Mouse (Mus musculus) forebrain, embryonic 15.5 days (tissue): ENCODE data around the gene Fam114a2. TPM values are rescaled to one million over a fixed set of nuclear protein-coding genes. Genes with fewer than 3 reads are reported as not detected.

Source experiments
- ATAC-seq: fragments of 200-750 bp; cut with Nextera tagmentation; replicated peaks from 2 replicates; pipeline ENCODE4 v1.8.0; 2017; ENCODE audit warnings: mild to moderate bottlenecking, moderate TSS enrichment, moderate library complexity
- H3K27ac ChIP-seq: fragments of 300-500 bp; sonication (generic); replicated peaks from 2 replicates; pipeline ENCODE4 v1.5.1; 2015; ENCODE audit warnings: mild to moderate bottlenecking, inconsistent platforms
- H3K27me3 ChIP-seq: fragments of 300-500 bp; sonication (generic); 2 replicates; pipeline ENCODE4 v1.6.1; 2015; ENCODE audit warnings: inconsistent platforms
- H3K36me3 ChIP-seq: fragments of 300-500 bp; sonication (generic); 2 replicates; pipeline ENCODE4 v1.6.1; 2015; ENCODE audit warnings: mild to moderate bottlenecking, inconsistent platforms
- H3K4me1 ChIP-seq: fragments of 300-500 bp; sonication (generic); 2 replicates; pipeline ENCODE4 v1.6.1; 2015; ENCODE audit warnings: inconsistent platforms
- H3K4me2 ChIP-seq: fragments of 300-500 bp; sonication (generic); replicated peaks from 2 replicates; pipeline ENCODE4 v1.6.1; 2015; ENCODE audit warnings: mild to moderate bottlenecking, inconsistent platforms
- H3K4me3 ChIP-seq: fragments of 300-500 bp; sonication (generic); 2 replicates; pipeline ENCODE4 v1.5.1; 2015; ENCODE audit warnings: mild to moderate bottlenecking, inconsistent platforms
- H3K9ac ChIP-seq: fragments of 300-500 bp; sonication (generic); replicated peaks from 2 replicates; pipeline ENCODE4 v1.6.1; 2015; ENCODE audit warnings: mild to moderate bottlenecking, inconsistent platforms
- H3K9me3 ChIP-seq: fragments of 300-500 bp; sonication (generic); 2 replicates; pipeline ENCODE4 v1.6.1; 2016; ENCODE audit warnings: inconsistent platforms
- WGBS: fragments of 180-500 bp; shearing (Covaris S2); methylation state at CpG from one replicate; pipeline ENCODE4 v1.1.7; 2015; ENCODE audit warnings: mixed read lengths; 5-methylcytosine and 5-hydroxymethylcytosine counted together
- polyA plus RNA-seq: library from polyadenylated mRNA; unstranded; fragments of >200 nt; fragmentation: Nextera tagmentation; extraction: Ambion mirVana; gene quantifications from 2 replicates; pipeline ENCODE4 v1.2.1, GENCODE M21; 2015

Gene Fam114a2
- polyA plus RNA-seq, 1 experiment from 2014 or later: 107 TPM

DNA sequence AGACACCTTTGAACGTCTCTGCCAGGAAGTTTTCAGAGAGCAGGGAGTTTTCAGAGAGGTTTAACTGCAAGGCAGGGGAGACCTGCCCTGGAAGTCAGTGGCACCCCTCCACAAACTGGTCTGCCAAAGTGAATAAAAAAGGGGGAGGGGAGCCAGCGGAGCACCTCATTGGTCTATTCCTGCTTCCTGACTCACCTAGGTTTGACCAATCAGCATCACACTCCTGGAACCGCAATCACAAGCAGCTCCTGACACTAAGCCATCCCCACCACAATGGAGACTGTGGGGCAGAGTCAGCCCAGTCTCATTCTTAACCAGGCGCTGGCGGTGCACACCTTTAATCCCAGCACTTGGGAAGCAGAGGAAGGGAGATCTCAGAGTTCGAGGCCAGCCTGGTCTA lies 48.4 kb downstream of the Fam114a2 start:
- Histone ChIP-seq H3K27me3 (no peaks in the 10 kb centered on the region), H3K36me3 (no peaks in the 10 kb centered on the region), H3K9me3 (no peaks in the 10 kb centered on the region), H3K4me3 (no peak overlapping the region), H3K27ac (no peak overlapping the region), H3K4me1 (peaks cover 12% of the 10 kb centered on the region; the same call in 1 of the 2 replicates), H3K9ac (no peak overlapping the region), H3K4me2 (no peak overlapping the region)
- WGBS: 54% methylated on average over 6 of the region's 6 CpGs
- no peak for ATAC-seq

DNA sequence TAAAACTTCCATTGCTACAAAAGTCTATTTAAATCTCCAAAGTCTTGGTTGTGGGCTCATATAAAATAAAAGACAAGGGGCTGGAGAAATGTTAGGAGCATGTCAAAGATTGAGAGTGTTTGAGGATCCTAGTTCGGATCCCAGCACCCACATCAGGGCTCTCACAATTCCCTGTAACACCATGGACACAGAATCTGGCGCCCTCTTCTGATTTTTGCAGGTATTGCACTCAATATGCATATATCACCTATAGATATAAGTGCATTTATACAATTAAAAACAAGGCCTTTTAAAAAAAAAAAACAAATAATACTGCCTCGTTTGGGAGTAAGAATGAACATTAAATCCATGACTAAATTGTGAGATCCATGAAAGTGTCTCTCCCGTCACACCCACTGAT lies 49.7 kb downstream of the Fam114a2 start:
- Histone ChIP-seq H3K27me3 (no peaks in the 10 kb centered on the region), H3K9me3 (no peaks in the 10 kb centered on the region), H3K4me3 (no peak overlapping the region), H3K4me1 (peaks cover 5% of the 10 kb centered on the region; the same call in 1 of the 2 replicates), H3K9ac (no peak overlapping the region), H3K4me2 (no peak overlapping the region), H3K27ac (no peak overlapping the region), H3K36me3 (no peaks in the 10 kb centered on the region)
- ATAC-seq: no peak
- 78% methylated on average over 4 of the region's 4 CpGs for WGBS

DNA sequence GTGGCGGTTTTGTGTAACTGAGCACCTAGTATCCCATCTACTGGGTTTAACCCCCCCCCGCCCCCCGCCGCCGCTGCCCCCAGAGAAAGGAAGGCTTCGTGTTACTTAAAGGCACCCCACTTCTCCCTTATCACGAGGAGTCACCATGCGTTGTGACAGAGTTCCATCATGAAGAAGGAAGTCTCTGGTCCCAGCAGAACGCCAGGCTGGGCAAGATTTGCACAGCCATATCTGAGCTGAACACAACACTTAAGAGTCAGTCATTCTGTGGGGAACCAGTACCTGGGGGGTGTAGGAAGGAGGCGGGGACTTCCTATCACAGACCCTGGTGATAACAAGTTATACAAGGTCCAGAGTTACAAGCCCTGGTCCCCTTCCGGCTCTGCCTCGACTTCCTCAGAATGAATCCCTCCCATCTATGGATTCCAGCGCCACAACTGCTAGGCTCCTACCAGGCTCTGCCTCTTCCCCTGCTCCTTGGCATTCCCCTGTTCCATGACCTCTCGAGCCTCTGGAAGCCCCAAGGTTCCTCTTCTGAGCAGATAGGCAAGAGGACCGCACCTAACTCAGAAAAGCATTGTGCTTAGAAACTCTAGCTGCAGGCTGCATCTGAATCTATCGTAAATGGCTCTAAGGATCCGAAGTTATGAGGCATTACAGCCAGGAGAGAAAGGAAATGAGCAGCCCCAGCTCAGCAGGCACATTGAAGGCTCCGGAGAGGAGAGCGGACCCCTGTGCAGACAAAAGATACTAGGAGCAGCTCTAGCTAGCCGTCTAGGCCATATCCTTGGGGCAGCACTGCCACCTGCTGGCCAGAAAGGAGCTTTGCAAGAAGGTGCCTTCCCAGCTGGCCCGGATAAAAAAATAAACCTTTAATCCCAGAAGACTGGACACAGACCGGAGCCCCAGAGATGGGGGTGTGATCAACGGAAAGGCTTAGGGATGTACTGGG lies 51.0 kb downstream of the Fam114a2 start:
- Histone ChIP-seq H3K4me1 (peaks cover 5% of the 10 kb centered on the region; the same call in 1 of the 2 replicates), H3K9me3 (no peaks in the 10 kb centered on the region), H3K36me3 (no peaks in the 10 kb centered on the region), H3K9ac (peak overlapping the region; percentile 34; the same call in 1 of the 2 replicates), H3K4me2 (no peak overlapping the region), H3K27me3 (no peaks in the 10 kb centered on the region), H3K4me3 (no peak overlapping the region), H3K27ac (no peak overlapping the region)
- peak; percentile 94 for ATAC-seq
- WGBS: 56% methylated on average over 23 of the region's 23 CpGs

DNA sequence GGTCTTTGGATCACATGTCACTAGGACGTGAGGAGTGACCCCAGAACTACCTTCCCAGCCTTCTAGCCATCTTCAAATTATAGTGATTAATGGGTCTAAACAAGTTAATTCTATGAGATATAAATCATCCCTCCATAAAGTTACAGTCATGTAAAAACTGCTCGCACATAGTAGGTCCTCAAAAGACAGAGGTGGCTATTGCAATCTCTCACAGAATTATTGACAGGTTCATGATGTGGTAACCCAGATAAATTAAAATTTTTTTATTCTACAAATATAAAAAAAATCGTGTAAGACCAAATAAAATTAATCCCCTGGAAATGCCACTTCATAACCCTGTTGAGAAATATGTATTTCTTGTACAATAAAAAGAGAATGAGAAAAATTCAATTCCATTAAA lies 52.6 kb downstream of the Fam114a2 start:
- no peak for ATAC-seq
- WGBS: 87% methylated on average over 3 of the region's 3 CpGs
- H3K4me2 ChIP-seq: no peak overlapping the region

DNA sequence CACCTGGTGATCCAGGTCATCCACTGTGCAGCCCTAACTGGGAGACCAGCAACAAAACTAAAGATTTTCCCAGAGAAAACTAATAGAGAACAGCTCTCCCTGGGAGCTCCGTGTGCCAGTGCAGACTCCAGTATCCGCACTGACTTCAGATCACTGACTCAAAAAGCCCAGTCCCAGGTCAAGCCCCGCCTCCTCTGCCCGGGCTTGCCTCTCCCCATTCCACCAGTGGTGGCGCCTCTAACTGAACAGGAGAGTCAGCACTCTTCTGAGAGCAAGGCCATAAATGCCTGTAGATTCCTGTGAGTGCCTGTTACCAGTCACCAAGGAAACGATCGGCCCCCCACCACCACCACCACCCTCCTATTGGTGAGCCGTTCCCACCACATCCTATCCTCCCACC lies 53.4 kb downstream of the Fam114a2 start:
- H3K27me3 ChIP-seq: no peaks in the 10 kb centered on the region

More for the DNA sequence above, 52.6 kb downstream of the Fam114a2 start:
- no peaks in the 10 kb centered on the region for H3K36me3 ChIP-seq
- H3K9ac ChIP-seq: no peak overlapping the region
- H3K4me1 ChIP-seq: peaks cover 5% of the 10 kb centered on the region; the same call in 1 of the 2 replicates
- H3K9me3 ChIP-seq: no peaks in the 10 kb centered on the region
- no peaks in the 10 kb centered on the region for H3K27me3 ChIP-seq
- H3K27ac ChIP-seq: no peak overlapping the region
- H3K4me3 ChIP-seq: no peak overlapping the region

DNA sequence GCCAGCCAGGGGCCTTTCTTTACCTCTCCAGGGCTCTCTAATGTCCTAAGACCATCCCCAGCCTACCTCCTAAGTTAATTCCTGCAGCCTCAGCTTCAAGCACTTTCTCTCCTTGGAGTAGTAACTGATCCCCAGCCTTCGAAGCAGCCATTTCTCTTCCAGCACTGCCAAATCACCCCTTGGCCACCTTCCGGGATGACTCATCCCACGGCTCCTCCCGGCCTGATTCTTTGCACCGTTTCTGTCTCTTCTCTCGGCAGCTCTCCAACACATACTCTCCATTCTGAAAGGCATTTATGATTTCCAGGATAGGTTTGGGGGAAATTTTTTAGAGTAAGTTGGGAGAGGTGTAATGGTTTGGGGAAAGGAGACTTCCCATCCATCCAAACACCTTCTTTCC lies 58.7 kb downstream of the Fam114a2 start:
- no peaks in the 10 kb centered on the region for H3K36me3 ChIP-seq
- H3K9me3 ChIP-seq: no peaks in the 10 kb centered on the region
- ATAC-seq: no peak
- no peaks in the 10 kb centered on the region for H3K27me3 ChIP-seq
- WGBS: 85% methylated on average over 6 of the region's 6 CpGs
- no peaks in the 10 kb centered on the region for H3K4me1 ChIP-seq
- H3K4me2 ChIP-seq: no peak overlapping the region
- H3K27ac ChIP-seq: no peak overlapping the region
- H3K9ac ChIP-seq: no peak overlapping the region
- no peak overlapping the region for H3K4me3 ChIP-seq

More for the DNA sequence above, 53.4 kb downstream of the Fam114a2 start:
- 49% methylated on average over 8 of the region's 8 CpGs for WGBS
- Histone ChIP-seq H3K4me2 (no peak overlapping the region), H3K27ac (no peak overlapping the region), H3K4me3 (no peak overlapping the region), H3K9ac (no peak overlapping the region), H3K4me1 (peaks cover 5% of the 10 kb centered on the region; the same call in 1 of the 2 replicates), H3K36me3 (no peaks in the 10 kb centered on the region), H3K9me3 (no peaks in the 10 kb centered on the region)
- ATAC-seq: no peak

DNA sequence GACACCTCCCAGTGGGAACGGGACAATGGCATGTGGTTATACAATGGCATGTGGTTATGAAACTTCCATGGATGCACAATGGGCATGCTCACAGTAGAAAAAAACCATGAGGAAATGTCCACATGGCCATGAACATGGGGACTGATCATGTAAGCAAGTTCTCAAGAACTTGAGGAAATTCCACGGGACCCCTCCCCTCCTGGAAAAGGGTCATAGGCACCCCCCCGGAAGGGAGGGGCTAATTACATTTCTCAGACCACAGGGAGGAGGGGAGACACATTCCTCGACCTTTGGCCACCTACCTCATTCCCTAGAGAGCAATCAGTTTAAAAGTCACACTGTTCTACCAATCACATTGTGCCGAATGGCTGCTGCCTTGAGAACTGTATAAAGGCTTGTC lies 64.0 kb downstream of the Fam114a2 start:
- H3K4me1 ChIP-seq: no peaks in the 10 kb centered on the region
- H3K4me2 ChIP-seq: no peak overlapping the region
- H3K27ac ChIP-seq: no peak overlapping the region
- 69% methylated on average over 5 of the region's 5 CpGs for WGBS
- no peak for ATAC-seq
- H3K4me3 ChIP-seq: no peak overlapping the region
- H3K27me3 ChIP-seq: no peaks in the 10 kb centered on the region
- H3K36me3 ChIP-seq: no peaks in the 10 kb centered on the region
- no peaks in the 10 kb centered on the region for H3K9me3 ChIP-seq
- no peak overlapping the region for H3K9ac ChIP-seq

DNA sequence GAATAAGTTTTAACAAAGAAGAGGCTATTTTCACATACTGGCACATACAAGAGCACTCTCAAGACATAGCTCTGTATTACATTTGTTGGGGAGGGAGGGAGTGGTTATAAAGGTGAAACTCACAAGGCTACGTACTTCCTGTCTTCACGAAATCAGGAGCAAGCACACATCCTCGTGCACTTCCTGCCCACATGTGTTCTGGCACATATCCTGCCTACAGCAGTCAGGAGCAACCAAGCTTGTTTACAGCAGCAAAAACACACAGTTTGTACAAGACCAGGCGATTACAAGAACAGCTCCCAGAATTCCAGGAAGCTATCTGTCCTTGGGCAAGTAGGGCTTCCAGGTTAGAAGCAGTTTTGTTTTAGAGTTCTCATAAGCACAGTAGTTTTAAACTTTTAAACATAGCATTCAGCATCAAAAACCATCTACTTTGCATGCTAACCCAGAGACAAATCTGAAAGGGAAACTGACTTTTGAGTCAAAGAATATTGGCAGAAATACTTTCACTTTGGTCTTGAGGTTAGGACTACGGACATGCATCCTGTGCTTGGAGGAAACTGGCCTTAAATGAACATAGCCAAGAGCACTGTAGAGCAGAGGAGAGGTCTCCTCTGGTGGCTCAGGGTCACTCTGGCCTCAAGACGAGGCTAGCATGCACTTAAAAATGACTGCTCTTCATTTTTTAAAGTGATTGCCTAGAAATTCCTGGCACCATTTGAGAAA lies 73.0 kb downstream of the Fam114a2 start:
- no peaks in the 10 kb centered on the region for H3K36me3 ChIP-seq
- H3K9ac ChIP-seq: no peak overlapping the region
- H3K4me2 ChIP-seq: no peak overlapping the region
- H3K4me3 ChIP-seq: no peak overlapping the region
- WGBS: 84% methylated on average over 6 of the region's 6 CpGs
- no peaks in the 10 kb centered on the region for H3K27me3 ChIP-seq
- H3K9me3 ChIP-seq: no peaks in the 10 kb centered on the region
- no peaks in the 10 kb centered on the region for H3K4me1 ChIP-seq
- H3K27ac ChIP-seq: no peak overlapping the region
- ATAC-seq: no peak

DNA sequence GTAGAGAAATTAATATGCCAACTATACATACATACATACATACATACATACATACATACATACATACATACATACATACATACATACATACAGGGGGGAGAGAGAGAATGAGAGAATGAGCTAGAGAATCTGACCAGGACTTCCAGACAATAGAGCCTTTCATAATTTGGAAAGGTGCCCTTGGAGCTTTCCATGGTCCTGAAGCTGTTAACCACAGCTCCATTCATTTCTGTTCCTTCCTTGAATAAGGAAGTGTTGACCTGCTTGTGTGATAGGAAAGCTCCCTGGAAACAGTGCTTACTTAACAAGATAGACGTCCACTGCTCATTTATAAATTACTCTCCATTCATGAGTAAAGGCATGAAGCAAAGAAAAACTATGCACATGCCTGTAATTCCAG lies 84.3 kb downstream of the Fam114a2 start:
- H3K36me3 ChIP-seq: no peaks in the 10 kb centered on the region
- no peaks in the 10 kb centered on the region for H3K4me1 ChIP-seq
- ATAC-seq: no peak
- no peak overlapping the region for H3K9ac ChIP-seq
- no peaks in the 10 kb centered on the region for H3K27me3 ChIP-seq
- WGBS: 11% methylated on average over 1 of the region's 1 CpGs
- no peak overlapping the region for H3K27ac ChIP-seq
- no peak overlapping the region for H3K4me2 ChIP-seq
- H3K4me3 ChIP-seq: no peak overlapping the region
- H3K9me3 ChIP-seq: no peaks in the 10 kb centered on the region

Other genes starting within 250 kb of the Fam114a2 start
- 71.7 and 75.5 TPM in 2 replicates for gene Mfap3, start within 50 bp of the Fam114a2 start, polyA plus RNA-seq
- 14.3 and 15.3 TPM in 2 replicates for gene Galnt10, start 126.8 kb upstream of the Fam114a2 start, polyA plus RNA-seq